Mouse (Mus musculus) ES-Bruce4 (cell line): ENCODE measurements around the gene Gm14698. TPM values are rescaled to one million over a fixed set of nuclear protein-coding genes. Genes with fewer than 3 reads are reported as not detected.
"Not testable (repeated sequence)": the region's sequence is repeated elsewhere in the genome, so short reads cannot be mapped to it uniquely, and the experiment has no call there.

Source experiments
- H3K27ac ChIP-seq: 2 replicates; pipeline ENCODE4 v1.5.1; 2012; ENCODE audit warnings: low read length, inconsistent platforms; ENCODE audit not compliant: insufficient read depth
- H3K27me3 ChIP-seq: 2 replicates; pipeline ENCODE4 v1.6.1; 2012; ENCODE audit warnings: mild to moderate bottlenecking, low read length, inconsistent platforms; ENCODE audit not compliant: control insufficient read depth, poor library complexity, insufficient read depth, severe bottlenecking
- H3K36me3 ChIP-seq: 2 replicates; pipeline ENCODE4 v1.6.1; 2012; ENCODE audit warnings: inconsistent platforms, mild to moderate bottlenecking, low read length, moderate library complexity; ENCODE audit not compliant: control insufficient read depth, poor library complexity, insufficient read depth, severe bottlenecking
- H3K4me1 ChIP-seq: one replicate; pipeline ENCODE4 v1.8.1; 2011; ENCODE audit warnings: low read length; ENCODE audit not compliant: control insufficient read depth, insufficient read depth
- H3K4me3 ChIP-seq: 2 replicates; pipeline ENCODE4 v1.5.1; 2011; ENCODE audit warnings: low read depth, mild to moderate bottlenecking, low read length
- H3K9ac ChIP-seq: 2 replicates; pipeline ENCODE4 v1.6.1; 2012; ENCODE audit warnings: low read depth, mild to moderate bottlenecking, inconsistent platforms; ENCODE audit not compliant: poor library complexity, severe bottlenecking
- H3K9me3 ChIP-seq: replicated peaks from 2 replicates; pipeline ENCODE4 v1.6.1; 2012; ENCODE audit warnings: mild to moderate bottlenecking, low read length, inconsistent platforms; ENCODE audit not compliant: control insufficient read depth, poor library complexity, insufficient read depth, severe bottlenecking
- CTCF ChIP-seq: IDR thresholded peaks from one replicate; pipeline ENCODE4 v1.8.1; 2011; ENCODE audit warnings: low read depth, low read length
- EP300 ChIP-seq: IDR thresholded peaks from 2 replicates; pipeline ENCODE4 v1.6.1; 2011; ENCODE audit warnings: low read depth, low read length; ENCODE audit not compliant: insufficient read depth
- POLR2A ChIP-seq: IDR thresholded peaks from one replicate; pipeline ENCODE4 v1.8.1; 2011; ENCODE audit warnings: low read length; ENCODE audit not compliant: insufficient read depth
- polyA plus RNA-seq: library from polyadenylated mRNA; stranded (reverse); fragments of >200 nt; gene quantifications from 2 replicates; pipeline ENCODE4 v1.2.4, GENCODE M21; 2011; ENCODE audit warnings: low read depth; ENCODE audit not compliant: missing spikeins, insufficient read depth, insufficient read length

The Gm14698 gene
- polyA plus RNA-seq = 9.4 and 9.8 TPM in 2 replicates

GRCm38 (mm10) chrX:68821059-68821458, at the start of gene Gm14698:
Gm14698 (plus strand) TSS chrX:68821093.
- H3K36me3 ChIP-seq, H3K27me3 ChIP-seq, H3K27ac ChIP-seq, H3K9ac ChIP-seq, H3K9me3 ChIP-seq, H3K4me1 ChIP-seq, H3K4me3 ChIP-seq: not testable (repeated sequence)

- not testable (repeated sequence) for H3K36me3 ChIP-seq, H3K9me3 ChIP-seq, H3K27me3 ChIP-seq, H3K4me3 ChIP-seq, H3K9ac ChIP-seq, H3K4me1 ChIP-seq, H3K27ac ChIP-seq
Measured at GRCm38 (mm10) chrX:68820449-68820848, 444 bp upstream of the Gm14698 start.

GRCm38 (mm10) chrX:68839548-68840444, 18.9 kb downstream of the Gm14698 start:
- Histone ChIP-seq H3K4me3 (no peak overlapping the region), H3K27me3 (no peaks in the 10 kb centered on the region), H3K4me1 (no peaks in the 10 kb centered on the region), H3K9ac (no peak overlapping the region), H3K27ac (no peak overlapping the region), H3K9me3 (no peaks in the 10 kb centered on the region), H3K36me3 (no peaks in the 10 kb centered on the region)
- TF ChIP-seq CTCF = no peak
- no peak for TF ChIP-seq EP300
- TF ChIP-seq POLR2A = no peak

- no peaks in the 10 kb centered on the region for H3K27me3 ChIP-seq
- H3K9me3 ChIP-seq = no peaks in the 10 kb centered on the region
- H3K27ac ChIP-seq = no peak overlapping the region
- H3K4me3 ChIP-seq = no peak overlapping the region
- H3K4me1 ChIP-seq = no peaks in the 10 kb centered on the region
- TF ChIP-seq POLR2A (no peak), EP300 (no peak), CTCF (no peak)
- H3K36me3 ChIP-seq = no peaks in the 10 kb centered on the region
- H3K9ac ChIP-seq = no peak overlapping the region
Measured at GRCm38 (mm10) chrX:68865145-68865544, 44.3 kb downstream of the Gm14698 start.

Other genes starting within 250 kb of the Gm14698 start
- 88.2 and 96.3 TPM in 2 replicates for gene Fmr1, start 142.6 kb upstream of the Gm14698 start, polyA plus RNA-seq
- 12.1 and 13.1 TPM in 2 replicates for gene Fmr1nb, start 59.3 kb upstream of the Gm14698 start, polyA plus RNA-seq
- not detected in 2 replicates for gene Gm6812, start 72.0 kb downstream of the Gm14698 start, polyA plus RNA-seq